Mouse (Mus musculus): ENCODE data around the gene Tmem235.

GRCm38 (mm10) chr11:117822728-117823241 lies 37.8 kb upstream of the Tmem235 start:
- TF ChIP-seq CTCF (IDR thresholded peaks at IDR 0.05) (no peak), POLR2A (IDR thresholded peaks at IDR 0.05; ENCODE audit: insufficient read depth, low read depth, low read length) (no peak), EP300 (IDR thresholded peaks at IDR 0.05; ENCODE audit: insufficient read depth, low read depth, low read length) (no peak)
